Mouse (Mus musculus): Measurements from ENCODE around the gene H2-M1.

Gene H2-M1

DNA sequence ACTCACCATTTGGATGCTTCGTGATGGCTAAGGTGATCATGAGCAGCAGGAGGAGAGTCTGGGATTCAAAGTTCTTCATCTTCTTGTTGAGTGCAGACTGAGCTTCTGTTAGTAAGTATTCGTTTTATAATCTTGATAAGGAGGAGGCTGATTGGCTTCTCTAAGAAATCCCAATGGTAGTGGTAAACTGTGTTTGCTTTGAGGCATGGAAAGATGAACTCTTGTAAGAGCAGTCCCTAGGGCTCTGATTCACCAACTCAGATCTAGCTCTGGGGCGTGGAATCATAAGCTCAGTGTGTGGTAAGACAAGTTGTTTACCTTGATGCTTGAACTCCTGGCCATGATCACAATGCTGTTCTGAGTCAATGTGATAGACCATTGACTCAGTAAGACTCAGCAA, at the start of gene H2-M1:
Gene H2-M1 (minus strand): TSS at position 101 of the 400 bp plus-strand sequence.
- no peak for DNase-seq

DNA sequence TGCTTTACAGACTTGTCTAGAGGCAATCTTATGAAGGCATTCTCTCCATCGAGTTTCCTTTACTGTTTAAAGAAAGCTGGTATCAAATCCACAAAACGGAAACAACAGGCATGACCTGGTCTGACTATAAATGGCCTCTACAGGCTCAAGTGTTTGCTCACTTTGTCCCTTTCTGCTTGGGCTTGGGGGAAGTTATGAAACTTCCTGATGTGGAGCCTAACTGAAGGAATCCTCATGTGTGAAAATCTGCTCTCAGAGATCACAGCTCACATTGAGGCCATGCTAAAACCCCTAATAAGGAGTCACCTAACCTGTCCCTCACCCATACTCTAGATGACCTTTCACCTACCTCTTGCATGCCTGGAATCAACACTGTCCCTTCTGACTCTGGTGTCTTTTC, 25.7 kb upstream of the H2-M1 start:
- DNase-seq = no peak

DNA sequence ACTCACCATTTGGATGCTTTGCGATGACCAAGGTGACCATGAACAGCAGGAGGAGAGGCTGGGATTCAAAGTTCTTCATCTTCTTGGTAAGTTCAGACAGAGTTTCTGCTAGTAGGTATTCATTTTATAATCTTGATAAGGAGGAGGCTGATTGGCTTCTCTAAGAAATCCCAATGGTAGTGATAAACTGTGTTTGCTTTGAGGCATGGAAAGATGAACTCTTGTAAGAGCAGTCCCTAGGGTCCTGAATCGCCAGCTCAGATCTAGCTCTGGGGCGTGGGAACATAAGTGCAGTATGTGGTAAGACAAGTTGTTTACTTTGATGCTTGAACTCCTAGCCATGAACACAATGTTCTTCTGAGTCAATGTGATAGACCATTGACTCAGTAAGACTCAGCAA, 29.5 kb downstream of the H2-M1 start, which contains the start of gene H2-M9:
Gene H2-M9 (minus strand): TSS at position 101 of the 400 bp plus-strand sequence.
- DNase-seq = no peak

All from thymus, postnatal 25 days (tissue).